Mouse (Mus musculus): ENCODE measurements at regions not wholly inside any gene's neighbourhood (a gene's known extent, or its start where the extent isn't known, plus 50 kb on each side); places are given as distances from the start of the nearest gene placed in this dataset.
A peak's percentile ranks its signal among the peaks of the same experiment; 100 is the strongest.

DNA sequence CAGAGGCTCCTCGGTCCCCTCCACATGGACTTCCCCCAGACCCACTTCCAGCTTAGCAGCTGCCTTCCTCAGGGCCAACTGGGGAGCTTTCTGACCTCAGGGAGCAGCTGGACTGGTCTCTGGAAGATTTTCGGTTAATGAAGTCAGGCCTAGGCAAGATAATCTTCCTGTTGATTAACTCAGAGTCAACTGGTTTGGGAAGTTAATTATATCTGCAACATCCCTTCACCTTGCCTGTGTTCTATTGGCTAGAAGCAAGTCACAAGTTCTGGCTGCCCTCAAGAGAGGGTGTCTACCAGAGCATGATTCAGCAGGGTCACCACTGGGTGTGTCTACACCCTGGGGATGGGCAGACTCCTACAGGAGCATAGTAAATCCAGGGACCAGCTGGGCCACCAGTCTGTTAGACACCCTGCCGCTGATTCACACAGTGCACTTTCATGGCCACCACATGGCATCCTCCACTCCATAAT lies 53.9 kb upstream of the Maml3 start:
- DNase-seq = no peak

- DNase-seq = no peak
Observed at GRCm38 (mm10) chr3:52161688-52162087, 56.8 kb upstream of the Maml3 start.

DNA sequence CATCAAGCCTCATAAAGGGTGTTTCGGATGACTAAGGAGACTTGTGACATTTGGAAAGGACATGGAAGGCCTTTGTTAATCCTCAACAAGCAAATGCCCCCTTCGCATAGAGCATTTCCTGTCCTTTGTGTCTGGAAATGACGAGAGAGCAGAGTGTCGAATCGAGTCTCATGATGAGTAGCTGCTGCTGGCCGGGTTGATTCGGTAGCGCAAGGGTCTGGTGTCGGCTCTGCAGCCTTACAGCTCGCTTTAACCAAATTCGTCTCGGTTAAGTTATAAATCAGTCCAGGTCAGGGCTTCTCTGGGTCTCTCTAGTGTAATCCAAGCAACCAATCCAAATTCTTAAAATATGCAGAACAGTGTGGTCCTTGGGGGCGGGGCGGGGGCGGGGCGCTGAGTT lies 59.1 kb upstream of the Maml3 start:
- DNase-seq = no peak

GRCm38 (mm10) chr3:52167420-52167819 lies 62.5 kb upstream of the Maml3 start:
- no peak for DNase-seq

GRCm38 (mm10) chr3:52170847-52171246 lies 66.0 kb upstream of the Maml3 start:
- DNase-seq = no peak

GRCm38 (mm10) chr3:52171303-52171702 lies 66.4 kb upstream of the Maml3 start:
- DNase-seq = no peak

DNA sequence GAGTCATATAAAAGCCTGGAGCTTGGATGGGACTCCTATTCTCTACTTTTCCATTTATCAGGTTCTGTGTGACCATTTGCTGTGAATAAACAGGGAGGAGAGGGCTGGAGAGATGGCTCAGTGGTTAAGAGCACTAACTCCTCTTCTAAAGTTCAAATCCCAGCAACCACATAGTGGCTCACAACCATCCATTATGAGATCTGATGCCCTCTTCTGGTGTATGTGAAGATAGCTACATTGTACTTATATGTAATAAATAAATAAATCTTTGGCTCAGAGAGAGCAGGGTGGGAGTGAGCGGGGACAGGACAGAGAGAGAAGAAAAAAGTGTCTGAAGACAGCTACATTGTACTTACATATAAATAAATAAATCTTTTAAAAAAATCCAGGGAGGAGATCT lies 68.6 kb upstream of the Maml3 start:
- no peak for DNase-seq

DNA sequence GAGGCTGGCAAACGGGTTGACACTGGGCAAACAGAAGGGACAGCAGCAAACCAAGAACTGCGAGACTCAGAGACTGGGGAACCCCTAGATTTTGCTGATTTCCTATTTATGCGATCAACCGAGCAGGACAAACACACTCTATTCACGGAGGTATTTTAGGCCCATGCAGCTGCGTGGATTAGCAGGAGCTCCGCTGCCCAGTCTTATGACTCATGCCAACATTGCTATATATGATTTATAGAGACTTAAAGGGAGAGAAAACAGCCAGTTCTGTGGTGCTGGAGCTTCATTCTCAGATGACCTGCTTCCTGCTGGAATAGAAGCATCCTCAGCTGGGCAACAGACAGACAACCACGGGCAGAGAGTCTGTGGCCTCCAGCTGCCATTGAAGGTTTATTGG lies 71.2 kb upstream of the Maml3 start:
- DNase-seq = no peak

DNA sequence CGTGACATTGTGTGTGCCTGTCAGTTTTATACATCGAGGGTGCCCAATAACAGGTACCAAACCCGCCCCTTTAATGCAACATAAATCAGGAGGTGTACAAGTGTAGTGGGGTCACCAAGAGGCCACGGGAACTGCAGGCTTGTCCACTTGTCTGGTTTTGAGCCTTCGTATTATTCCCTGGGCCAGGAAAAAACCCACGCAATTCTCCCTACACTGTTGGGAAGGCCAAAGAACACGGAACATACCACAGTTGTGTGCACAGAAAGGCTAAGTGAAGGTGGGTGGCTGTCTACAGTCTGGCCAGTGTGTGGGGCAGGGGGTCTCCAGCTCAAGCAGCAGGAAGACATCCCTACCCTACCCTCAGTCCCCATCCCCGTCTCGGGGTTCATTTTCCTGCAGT lies 74.0 kb upstream of the Maml3 start:
- no peak for DNase-seq

DNA sequence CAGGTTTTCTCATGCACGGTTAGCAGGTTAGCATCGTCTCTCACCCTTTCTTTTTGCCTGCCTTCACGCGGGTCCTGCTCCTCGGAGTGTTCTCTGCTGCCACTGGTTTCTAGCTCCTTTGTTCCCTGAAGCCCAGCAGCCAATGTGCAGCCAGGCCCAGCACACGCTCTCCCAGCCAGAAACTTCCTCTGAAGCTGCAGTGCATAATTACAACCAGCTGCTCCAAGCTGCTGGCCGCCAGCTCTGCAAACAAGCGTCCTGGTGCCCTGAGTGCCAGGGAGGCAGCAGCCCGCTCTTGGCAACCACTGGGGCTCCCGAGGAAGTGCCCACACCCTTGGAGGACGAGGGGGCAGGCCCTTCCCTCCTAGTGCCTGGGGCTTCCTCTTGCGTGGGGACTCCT lies 74.8 kb upstream of the Maml3 start:
- DNase-seq = no peak

- DNase-seq = no peak
Observed at GRCm38 (mm10) chr3:52180306-52180705, 75.4 kb upstream of the Maml3 start.

GRCm38 (mm10) chr3:52180785-52181184 lies 75.9 kb upstream of the Maml3 start:
- peak in 1 of 2 experiments; percentile 11 for DNase-seq

GRCm38 (mm10) chr3:52181326-52182101 lies 76.6 kb upstream of the Maml3 start:
- no peak for DNase-seq

- DNase-seq = no peak
Observed at GRCm38 (mm10) chr3:52184241-52184640, 79.4 kb upstream of the Maml3 start.

DNA sequence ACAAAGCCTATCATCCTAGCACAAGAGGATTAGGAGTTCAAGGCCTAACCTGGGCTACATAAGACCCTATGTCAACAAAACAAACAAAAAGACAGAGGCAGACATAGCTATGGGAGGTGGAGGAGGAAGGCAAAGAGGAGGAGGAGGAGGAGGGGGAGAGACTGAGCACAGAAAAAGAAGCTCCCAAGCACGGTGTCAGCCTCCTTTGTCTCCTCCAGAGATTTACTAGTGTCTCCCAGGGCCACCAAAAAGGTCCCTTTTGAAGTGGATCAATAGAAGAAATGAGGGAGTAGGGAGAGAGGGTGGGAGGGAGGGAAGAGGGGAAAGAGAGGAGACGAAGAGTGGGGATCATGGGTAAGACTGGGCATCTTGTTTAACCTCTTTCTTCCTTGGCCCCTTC lies 80.5 kb upstream of the Maml3 start:
- DNase-seq = no peak

DNA sequence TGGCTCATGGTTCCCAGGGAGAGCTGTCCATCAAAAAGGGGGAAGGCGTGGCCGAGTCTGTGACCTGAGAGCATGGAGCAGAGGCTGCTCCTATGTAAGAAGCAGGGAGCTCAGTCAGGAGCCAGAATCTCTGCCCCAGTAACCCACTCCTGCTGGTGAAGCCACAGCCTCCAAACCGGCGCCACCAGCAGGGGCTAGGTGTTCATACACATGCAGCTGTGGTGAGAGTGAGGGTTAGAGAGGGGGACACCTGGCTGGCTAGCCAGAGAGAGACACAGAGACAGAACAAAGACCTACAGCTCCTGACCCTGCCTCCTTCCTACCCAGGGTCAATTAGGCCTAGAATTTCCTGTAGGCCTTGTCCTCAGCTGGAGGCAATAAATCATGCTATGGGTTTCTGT lies 80.7 kb upstream of the Foxo1 start:
- DNase-seq = no peak

- DNase-seq = no peak
Observed at GRCm38 (mm10) chr3:52188303-52188702, 79.8 kb upstream of the Foxo1 start.

- DNase-seq = no peak
Observed at GRCm38 (mm10) chr3:52189016-52189415, 79.1 kb upstream of the Foxo1 start.

- no peak for DNase-seq
Observed at GRCm38 (mm10) chr3:52190021-52190420, 78.1 kb upstream of the Foxo1 start.

DNA sequence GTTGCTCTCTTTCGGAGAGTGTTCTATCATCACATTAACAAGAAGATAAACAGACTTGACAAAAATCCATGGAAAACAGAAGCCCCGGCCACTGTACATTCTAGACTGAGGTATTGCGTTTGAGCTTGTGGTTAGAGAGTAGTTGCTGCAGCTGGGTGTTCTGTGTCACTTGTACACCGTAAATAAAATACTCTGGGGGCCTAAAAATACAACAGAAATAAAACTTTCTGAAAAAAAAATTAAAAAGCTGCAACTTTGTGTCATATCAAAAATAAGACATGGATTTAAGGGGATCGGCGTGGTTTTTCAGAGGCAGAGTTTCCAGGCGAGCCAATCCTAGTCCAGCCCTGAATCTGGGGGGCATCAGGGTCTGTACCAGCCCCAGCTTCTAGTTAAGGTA lies 75.1 kb upstream of the Foxo1 start:
- DNase-seq = no peak

GRCm38 (mm10) chr3:52194216-52194615 lies 73.9 kb upstream of the Foxo1 start:
- no peak for DNase-seq

DNA sequence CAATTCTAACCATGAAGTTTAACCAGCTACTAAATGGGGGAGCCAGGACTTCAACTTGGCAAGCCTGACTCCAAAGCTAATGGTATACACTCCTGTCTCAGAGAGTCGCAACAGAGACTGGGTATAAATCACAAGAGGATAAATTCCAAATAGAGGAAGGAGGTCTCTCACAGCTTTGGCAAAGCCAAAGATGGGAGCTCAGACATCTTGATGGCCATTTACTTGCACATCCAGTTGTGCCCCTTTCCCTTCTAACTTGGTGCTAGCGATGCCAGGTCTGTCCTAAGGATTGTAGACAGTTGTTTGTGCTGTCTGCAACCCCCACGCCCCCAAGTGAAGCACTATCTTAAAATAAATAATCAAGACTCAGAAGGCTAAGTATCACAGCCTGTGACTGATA lies 72.7 kb upstream of the Foxo1 start:
- DNase-seq = no peak

DNA sequence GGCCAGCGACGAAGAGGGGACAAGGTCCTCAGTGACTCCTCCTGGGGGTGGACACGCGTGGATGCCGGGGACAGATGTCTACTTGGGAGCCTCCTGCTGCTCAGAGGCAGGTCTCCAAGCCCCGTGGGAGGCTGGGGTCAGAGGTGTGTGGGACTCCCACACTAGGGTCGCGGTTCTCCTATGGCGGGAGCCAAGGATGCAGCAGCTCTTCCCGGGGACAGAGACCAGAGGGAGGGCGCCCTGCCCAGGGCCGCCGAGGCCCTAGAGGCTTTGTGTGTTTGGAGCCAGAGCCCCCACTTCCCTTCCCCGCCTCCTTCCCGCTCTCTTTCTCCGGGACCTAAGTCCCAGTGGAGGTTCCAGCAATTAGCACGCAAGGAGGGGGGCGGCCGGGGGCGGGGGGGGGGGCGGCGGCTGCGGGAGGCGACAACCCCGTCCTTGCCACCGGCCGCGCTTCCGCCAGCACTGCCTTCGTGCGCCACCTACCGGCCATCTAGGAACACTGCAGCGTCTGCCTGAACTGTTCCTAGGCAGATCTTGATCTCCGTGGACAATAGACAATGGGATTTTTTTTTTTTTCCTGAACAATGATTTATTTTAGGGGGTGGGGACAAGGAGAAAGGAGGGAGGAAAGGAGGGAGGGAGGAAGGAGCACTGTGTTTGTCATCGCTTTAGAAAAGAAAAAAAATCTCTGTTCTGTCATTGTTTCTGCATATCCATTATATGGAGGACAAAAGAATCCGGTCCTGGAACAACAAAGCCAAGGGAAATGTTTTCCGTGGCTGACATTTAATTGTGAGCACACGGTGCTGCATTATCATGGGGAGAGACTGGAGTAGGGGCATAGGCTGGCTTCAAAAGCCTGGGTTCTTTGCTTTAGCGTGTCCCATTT lies 71.8 kb upstream of the Foxo1 start:
- DNase-seq = peak; percentile 49 to 78

GRCm38 (mm10) chr3:52196936-52197246 lies 71.2 kb upstream of the Foxo1 start:
- no peak for DNase-seq

Data from spleen, adult 18-20 months (tissue).